Comparison of ENCODE assay signal across 28 mouse cellular contexts in genomic region chr5:140219252-140219651, GRCm38 (mm10).
DNase-seq lines count a peak whose midpoint lies in the region; ATAC-seq lines count a peak whose summit lies in the region.
"Had no signal": no experiment of that assay in that cellular context is flagged by ENCODE, and none has a peak within 500 bp of the region (broad histone marks: within the 10 kb centered on the region; RNA-seq: fewer than 3 reads in every experiment).

No protein-coding gene starts in this region.

- no peaks in the 10 kb centered on the region for H3K9me3 ChIP-seq in midbrain, embryonic 10.5 days (replicated peaks)
- no peaks in the 10 kb centered on the region for H3K9me3 ChIP-seq in midbrain, embryonic 11.5 days (ENCODE audit: control insufficient read depth, low read length)
- H3K9me3 ChIP-seq in heart, embryonic 10.5 days = no peaks in the 10 kb centered on the region
- H3K9me3 ChIP-seq: embryonic facial prominence, embryonic 10.5 days; embryonic facial prominence, embryonic 13.5 days; forebrain, embryonic 12.5 days; forebrain, embryonic 15.5 days; G1E; hindbrain, embryonic 13.5 days had no signal

- WGBS in midbrain, embryonic 10.5 days = 85% methylated on average over 1 of the region's 1 CpGs
- WGBS in midbrain, embryonic 11.5 days = 92% methylated on average over 1 of the region's 1 CpGs
- 84% methylated on average over 1 of the region's 1 CpGs for WGBS in heart, embryonic 10.5 days

- H3K27me3 ChIP-seq in midbrain, embryonic 10.5 days (ENCODE audit: low read depth, poor library complexity, severe bottlenecking) = no peaks in the 10 kb centered on the region
- H3K27me3 ChIP-seq in midbrain, embryonic 11.5 days (ENCODE audit: control insufficient read depth, insufficient read depth, low read length) = no peaks in the 10 kb centered on the region
- H3K27me3 ChIP-seq in heart, embryonic 10.5 days (ENCODE audit: insufficient read depth, poor library complexity, severe bottlenecking) = peaks cover 20% of the 10 kb centered on the region
- H3K27me3 ChIP-seq: CH12.LX; embryonic facial prominence, embryonic 13.5 days; forebrain, embryonic 12.5 days; forebrain, embryonic 15.5 days; hindbrain, embryonic 13.5 days; Patski had no signal

- H3K9ac ChIP-seq in midbrain, embryonic 11.5 days (ENCODE audit: low read length) = no peak overlapping the region
- H3K9ac ChIP-seq: embryonic facial prominence, embryonic 13.5 days; forebrain, embryonic 12.5 days; forebrain, embryonic 15.5 days; hindbrain, embryonic 13.5 days had no signal

- H3K4me2 ChIP-seq in midbrain, embryonic 11.5 days = no peak overlapping the region
- H3K4me2 ChIP-seq: embryonic facial prominence, embryonic 13.5 days; forebrain, embryonic 12.5 days; forebrain, embryonic 15.5 days; heart, embryonic 11.5 days; hindbrain, embryonic 13.5 days had no signal

- ATAC-seq in midbrain, embryonic 11.5 days (ENCODE audit: low FRiP score) = no peak
- no peak for ATAC-seq in cerebellum, adult (ENCODE audit: insufficient number of reproducible peaks, low FRiP score, low TSS enrichment)
- ATAC-seq: forebrain, embryonic 15.5 days; hindbrain, embryonic 16.5 days; Patski had no signal

- DNase-seq in midbrain, embryonic 10.5 days (ENCODE audit: low spot score) = no peak
- no peak for DNase-seq in midbrain, embryonic 11.5 days (ENCODE audit: low spot score, missing footprints)
- peak; percentile 29 for DNase-seq in T-cell, adult 2 months (ENCODE audit: low spot score)
- peak; percentile 41 for DNase-seq in naive thymus-derived CD4-positive, alpha-beta T cell, adult 2 months (ENCODE audit: low read depth)
- peak; percentile 58 for DNase-seq in thymus, postnatal 25 days
- no peak for DNase-seq in heart, embryonic 10.5 days (ENCODE audit: low spot score)
- DNase-seq in right cerebral cortex, adult 2 months (ENCODE audit: low spot score in 2 of 2) = no peak
- DNase-seq: adrenal gland, adult 2 months; adrenal gland, postnatal 14 days; cerebellum, adult 11-12 months; cerebellum, adult 8-10 months; cerebellum, postnatal 10 days; cerebellum, postnatal 36 days; embryo, embryonic 11 days; gastrocnemius, postnatal 25 days; heart, adult 18-20 months had no signal

- H3K27ac ChIP-seq in midbrain, embryonic 10.5 days (replicated peaks) = peak overlapping the region; percentile 61; the same call in 1 of the 2 replicates
- no peak overlapping the region for H3K27ac ChIP-seq in midbrain, embryonic 11.5 days (ENCODE audit: low read depth, low read length)
- no peak overlapping the region for H3K27ac ChIP-seq in heart, embryonic 10.5 days
- H3K27ac ChIP-seq: embryonic facial prominence, embryonic 10.5 days; embryonic facial prominence, embryonic 13.5 days; forebrain, embryonic 12.5 days; forebrain, embryonic 15.5 days; hindbrain, embryonic 13.5 days had no signal

- H3K4me3 ChIP-seq in midbrain, embryonic 10.5 days = no peak overlapping the region
- no peak overlapping the region for H3K4me3 ChIP-seq in midbrain, embryonic 11.5 days (ENCODE audit: low read depth, low read length)
- no peak overlapping the region for H3K4me3 ChIP-seq in heart, embryonic 10.5 days
- H3K4me3 ChIP-seq: embryonic facial prominence, embryonic 10.5 days; embryonic facial prominence, embryonic 13.5 days; erythroblast, embryonic 14.5 days; forebrain, embryonic 12.5 days; forebrain, embryonic 15.5 days; hindbrain, embryonic 13.5 days had no signal

- H3K4me1 ChIP-seq in midbrain, embryonic 10.5 days = peaks cover 66% of the 10 kb centered on the region
- H3K4me1 ChIP-seq in midbrain, embryonic 11.5 days (ENCODE audit: control insufficient read depth, insufficient read depth, low read length) = peaks cover 18% of the 10 kb centered on the region
- H3K4me1 ChIP-seq in heart, embryonic 10.5 days = peaks cover 15% of the 10 kb centered on the region

- H3K36me3 ChIP-seq in midbrain, embryonic 10.5 days = 0 out of 2 replicates have a peak, but pooled peaks cover 2% of the 10 kb centered on the region
- H3K36me3 ChIP-seq in midbrain, embryonic 11.5 days (ENCODE audit: control insufficient read depth, insufficient read depth, low read length) = no peaks in the 10 kb centered on the region
- H3K36me3 ChIP-seq in heart, embryonic 10.5 days = peaks cover 3% of the 10 kb centered on the region; the same call in 1 of the 2 replicates
- H3K36me3 ChIP-seq: embryonic facial prominence, embryonic 13.5 days; forebrain, embryonic 12.5 days; forebrain, embryonic 15.5 days; hindbrain, embryonic 13.5 days had no signal

Comparison
In these comparisons a context has a peak if more than half of its experiments do, and no peak if none do; other contexts are left out.
1. DNase-seq: peak in T-cell, adult 2 months (single experiment), naive thymus-derived CD4-positive, alpha-beta T cell, adult 2 months (single experiment) and thymus, postnatal 25 days (single experiment); none in midbrain, embryonic 10.5 days (single experiment), midbrain, embryonic 11.5 days (single experiment), heart, embryonic 10.5 days (single experiment) and right cerebral cortex, adult 2 months (0 of 2).